Mouse (Mus musculus) thymus, postnatal 0 days (tissue): ENCODE measurements around the gene Fhit. TPM values are rescaled to one million over a fixed set of nuclear protein-coding genes. Genes with fewer than 3 reads are reported as not detected.

Experiments
- DNase-seq: peaks from one replicate; pipeline ENCODE4 v3.0.0-alpha.2; 2015; ENCODE audit warnings: low spot score
- polyA plus RNA-seq: library from polyadenylated mRNA; unstranded; fragments of >200 nt; fragmentation: Nextera tagmentation; extraction: Ambion mirVana; gene quantifications from 2 replicates; pipeline ENCODE4 v1.2.1, GENCODE M21; 2015

Fhit gene
- polyA plus RNA-seq, 1 experiment from 2014 or later, result 18.0 TPM

DNA sequence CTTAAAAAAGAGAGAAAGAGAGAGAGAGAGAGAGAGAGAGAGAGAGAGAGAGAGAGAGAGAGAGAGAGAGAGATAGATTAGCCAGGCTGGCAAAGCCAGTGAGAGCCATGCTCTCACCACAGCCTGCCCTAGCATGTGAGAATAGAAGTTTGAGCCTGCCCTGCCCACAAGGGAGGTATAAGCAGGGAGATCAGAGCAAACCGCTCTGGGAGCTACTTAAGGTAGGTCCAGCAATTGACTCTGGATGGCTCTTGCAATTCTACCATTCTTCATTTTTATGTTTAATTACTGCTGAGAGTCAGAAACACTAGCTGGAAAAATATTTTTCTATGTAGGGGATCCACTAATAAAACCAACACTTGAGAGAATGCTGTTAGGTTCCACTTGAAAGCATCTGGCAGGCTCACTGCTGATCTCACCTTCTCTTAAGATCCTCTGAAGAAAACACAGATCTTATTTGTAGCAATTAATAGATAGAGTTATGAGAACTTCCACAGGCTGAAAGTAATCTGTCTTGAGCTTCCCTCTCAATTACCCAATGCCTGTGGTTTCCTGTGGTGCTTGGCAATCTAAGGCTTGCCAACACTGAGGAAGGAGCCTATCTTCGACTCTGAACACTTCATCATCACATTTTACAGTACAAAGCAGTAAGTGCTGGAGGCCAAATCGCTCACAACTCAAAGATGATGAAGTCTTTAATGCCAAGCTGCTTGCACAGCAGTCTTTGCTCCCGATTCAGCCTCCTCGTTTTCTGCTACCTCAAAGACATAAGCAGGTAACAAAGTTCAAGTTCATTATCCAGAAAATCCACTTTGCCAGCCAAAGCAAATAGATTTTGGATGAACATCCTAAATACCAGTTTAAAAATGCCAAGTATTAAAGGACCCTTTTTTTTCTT lies 793.8 kb downstream of the Fhit start:
- no peak for DNase-seq

DNA sequence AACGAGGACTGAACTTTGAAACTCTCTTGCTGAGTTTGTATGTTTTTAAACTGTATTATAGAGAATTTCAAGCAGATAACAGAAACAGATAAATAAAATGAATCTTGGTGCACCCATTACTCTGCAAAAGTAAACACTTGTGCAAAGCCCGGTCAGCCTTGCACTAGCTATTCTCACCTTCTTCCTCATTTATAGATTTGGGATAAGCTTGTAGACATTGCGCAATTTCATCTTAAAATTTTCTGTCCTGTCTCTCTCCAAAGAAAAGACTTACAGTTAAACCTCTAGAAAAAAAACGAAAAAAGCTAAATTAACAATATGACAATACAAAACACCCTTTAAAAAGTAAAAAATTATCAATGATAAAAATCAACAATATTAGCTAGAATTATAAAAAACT lies 795.0 kb downstream of the Fhit start:
- no peak for DNase-seq

DNA sequence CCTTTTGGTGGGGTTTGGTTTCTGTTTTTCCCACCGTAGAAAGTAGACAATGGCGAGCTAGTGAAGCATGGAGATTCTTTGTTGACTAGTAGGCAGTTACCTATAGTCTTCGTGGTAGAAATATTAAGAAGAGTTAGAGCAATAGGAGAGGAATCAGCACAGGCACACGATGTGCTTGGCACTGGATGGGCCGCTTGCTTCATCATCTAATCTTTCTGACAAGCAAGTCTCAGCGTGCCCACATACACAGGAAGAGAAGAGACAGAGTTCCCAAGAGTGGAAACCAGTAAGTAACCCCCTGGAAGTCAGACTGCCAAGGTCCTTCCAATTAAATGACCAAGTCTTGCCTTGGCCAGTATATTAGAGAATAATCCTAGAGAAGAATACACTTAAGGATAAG lies 797.6 kb downstream of the Fhit start:
- no peak for DNase-seq

DNA sequence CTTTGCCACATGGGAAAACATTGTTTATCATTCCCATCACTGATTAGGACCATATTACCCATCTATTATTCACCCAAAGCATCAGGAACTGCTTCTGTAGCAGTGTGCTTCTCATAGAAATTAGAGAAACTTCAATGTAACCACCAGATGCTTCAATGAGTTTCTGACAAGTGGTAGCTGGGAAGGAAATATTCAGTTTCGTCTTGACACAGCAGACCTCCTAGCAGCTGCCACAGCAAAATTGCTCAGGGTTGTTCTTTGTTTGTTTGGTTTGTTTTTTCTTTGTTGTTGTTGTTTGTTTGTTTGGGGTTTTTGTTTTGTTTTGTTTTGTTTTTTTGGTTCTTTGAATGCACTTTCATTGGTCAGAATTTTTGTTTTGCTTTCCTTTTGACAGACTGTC lies 798.5 kb downstream of the Fhit start:
- DNase-seq, result no peak

DNA sequence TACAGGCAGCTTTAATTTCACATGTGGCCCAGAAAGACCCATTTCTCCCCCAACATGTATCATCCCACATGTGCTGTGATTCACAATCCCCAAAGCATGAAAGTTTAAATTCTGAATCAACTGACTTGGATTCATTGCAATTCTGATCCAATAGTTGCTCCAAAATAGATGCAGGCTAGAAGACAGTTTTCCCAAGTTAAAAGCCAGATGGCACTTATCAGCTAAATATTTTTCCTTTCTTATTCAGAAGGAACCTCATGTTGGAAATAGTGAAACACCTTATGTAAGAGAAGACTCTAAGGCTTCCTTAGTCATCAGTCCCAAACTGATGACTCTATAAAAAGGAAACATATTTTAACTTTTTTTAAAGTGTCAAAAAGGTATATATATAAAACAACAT lies 815.9 kb downstream of the Fhit start:
- no peak for DNase-seq

DNA sequence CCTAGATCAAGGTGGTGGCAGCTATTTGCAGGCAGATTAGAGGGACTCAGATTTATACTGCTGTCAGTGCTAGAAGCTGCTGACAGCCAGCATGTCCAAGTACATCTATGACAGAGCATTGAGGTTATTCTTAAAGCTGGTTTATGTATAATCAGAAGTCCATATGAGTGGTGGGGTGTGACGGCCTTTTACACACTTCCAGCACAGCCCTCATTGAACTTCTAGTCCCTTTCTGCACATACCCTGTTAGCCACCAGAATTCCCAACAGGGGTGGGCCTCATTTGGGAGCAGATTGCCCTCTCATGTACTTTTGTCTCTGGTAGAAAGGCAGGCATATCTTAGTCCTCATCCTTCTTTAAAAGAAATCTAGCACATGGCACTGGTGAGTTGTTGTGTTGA lies 817.8 kb downstream of the Fhit start:
- DNase-seq, result no peak

DNA sequence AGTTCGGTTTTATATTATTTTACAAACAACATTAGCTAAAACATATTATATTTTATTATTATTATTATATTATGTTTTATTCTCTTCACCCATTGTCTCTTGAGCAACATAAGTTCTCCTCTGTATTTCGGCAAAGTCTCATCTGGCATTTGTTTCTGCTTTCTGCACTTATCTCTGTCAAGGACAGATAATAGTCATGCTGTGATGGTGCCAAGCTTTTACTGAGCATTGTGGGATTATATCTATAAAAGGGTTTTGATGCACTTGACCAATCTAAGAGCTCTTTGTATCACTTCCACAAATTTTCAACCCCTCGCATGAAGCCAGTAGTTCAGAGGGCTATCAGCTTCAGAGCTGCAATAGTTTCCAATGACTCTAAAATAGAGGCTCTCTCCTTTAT lies 845.1 kb downstream of the Fhit start:
- no peak for DNase-seq

DNA sequence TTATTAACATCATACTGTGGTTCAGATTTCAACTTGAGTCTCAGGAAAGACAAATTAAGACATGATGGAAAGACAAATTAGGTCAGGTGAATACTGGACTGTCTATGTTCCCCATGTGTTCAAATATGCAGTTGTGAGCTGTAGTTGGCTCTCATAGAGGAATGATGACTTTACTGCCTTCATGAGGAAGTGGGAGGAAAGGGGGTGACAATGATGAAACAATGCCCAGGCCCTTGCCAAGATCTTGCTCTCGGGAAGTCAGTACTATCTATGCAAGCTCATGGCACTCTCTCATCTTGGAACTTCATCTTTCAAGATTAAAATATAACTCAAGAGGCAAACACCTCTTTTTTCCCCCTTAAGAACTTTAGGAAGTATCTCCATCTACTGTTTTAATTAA lies 849.6 kb downstream of the Fhit start:
- DNase-seq, result no peak

DNA sequence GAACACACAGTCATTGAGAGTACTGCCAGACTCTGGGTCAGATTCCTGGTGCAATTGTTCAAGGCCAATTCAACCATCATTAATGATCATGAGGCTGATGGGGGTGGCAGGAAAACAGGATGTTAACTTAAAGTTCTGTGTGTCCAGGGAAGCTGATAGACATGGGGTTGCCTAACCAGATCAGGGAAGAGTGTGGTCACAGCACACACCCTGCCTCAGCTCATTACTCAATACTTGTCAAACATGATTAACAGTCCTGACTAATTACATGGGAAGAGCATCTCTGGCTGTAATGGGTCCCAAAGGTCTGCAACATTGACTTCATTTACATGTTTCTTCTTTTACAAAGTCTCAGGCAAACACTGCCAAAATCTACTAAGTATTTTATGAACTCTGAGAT lies 856.5 kb downstream of the Fhit start:
- DNase-seq, result no peak

DNA sequence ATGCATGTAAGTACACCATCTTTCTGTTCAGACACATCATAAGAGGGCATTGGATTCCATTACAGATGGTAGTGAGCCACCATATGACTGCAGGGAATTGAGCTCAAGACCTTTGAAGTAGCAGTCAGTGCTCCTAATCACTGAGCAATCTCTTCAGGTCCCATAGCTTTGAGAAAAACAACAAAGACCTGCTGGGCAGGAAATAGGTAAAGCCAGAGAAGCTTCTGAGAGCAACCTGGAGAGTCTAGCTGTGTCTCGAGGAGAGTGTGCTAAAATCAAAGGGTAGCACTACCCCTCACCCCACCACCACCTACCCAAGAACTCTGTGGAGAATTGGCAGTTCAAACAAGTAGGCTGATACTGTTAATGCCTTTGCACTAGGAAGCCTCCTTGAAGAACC lies 860.3 kb downstream of the Fhit start:
- DNase-seq, result peak; percentile 10

DNA sequence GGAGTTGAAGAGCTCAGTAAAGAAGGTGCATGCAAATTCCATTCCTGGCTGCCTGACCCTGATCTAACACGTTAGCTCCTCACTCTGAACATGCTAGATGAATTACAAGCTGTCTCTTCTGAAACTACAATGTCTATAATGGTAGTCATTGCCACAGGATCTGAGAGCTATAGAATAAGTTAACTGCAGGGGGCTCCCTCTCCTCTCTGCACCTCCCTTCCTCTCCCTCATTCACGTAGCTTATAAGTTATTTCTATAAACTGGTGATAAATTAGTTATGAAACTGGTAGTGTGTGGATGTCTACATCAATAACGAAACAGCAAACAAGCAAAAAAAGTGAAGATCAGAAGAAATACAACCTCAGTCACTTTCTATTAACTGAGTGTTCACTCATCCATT lies 860.9 kb downstream of the Fhit start:
- DNase-seq, result no peak

DNA sequence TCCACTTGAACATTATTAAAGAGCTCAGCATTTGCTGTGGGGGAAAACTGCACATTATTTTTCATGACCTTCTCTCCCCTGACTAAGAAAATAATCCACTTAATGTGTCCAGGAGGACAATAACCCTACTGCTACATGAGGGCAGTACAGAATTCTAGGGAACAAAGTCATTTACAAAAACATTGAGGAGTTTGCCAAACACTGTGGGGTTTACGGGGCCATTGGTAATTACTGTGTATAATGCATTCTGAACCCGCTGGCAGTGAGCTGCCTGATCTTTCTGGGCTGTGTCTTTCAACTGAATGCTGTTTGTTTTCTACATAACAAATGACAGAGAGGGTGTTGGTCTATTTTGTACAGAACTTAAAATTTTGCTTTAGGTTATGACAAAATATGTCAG lies 862.8 kb downstream of the Fhit start:
- DNase-seq, result no peak

DNA sequence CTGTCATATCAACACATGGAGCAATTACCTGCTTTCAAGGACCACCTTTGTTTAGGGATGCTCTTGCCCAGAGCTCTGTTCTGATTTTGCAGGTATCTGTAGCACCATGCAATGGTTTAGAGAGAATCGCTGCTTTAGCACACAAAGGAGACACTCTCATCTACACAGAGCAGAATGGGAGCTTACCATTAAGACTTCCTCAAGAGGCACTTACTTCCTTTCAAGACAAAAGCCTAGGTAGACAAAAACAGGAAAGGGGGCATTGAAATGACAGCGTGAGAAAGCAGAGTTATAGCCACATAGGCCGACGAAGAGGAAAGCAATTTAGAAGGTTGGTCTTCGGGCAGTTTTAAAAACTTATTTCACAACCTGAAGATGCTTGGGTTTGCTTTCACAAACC lies 872.8 kb downstream of the Fhit start:
- DNase-seq, result no peak

DNA sequence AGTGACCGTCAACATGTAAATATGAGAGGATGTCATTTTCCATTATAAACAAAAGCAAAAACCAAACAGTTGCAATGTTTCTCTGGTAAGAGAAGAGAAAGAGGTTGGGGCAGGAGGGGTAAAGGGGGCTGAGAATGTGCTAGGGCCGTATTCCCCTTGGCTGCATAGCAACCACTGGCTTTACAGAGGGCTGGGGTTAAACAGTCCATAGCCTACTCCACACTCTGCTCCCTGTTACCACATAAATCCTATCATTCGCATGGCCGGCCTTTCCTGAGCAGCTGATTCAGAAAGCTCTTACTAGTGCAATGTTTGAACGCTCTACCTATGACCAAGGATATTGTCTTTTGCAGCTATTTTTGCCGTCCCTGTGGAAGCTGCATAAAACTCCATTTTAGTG lies 875.8 kb downstream of the Fhit start:
- no peak for DNase-seq

DNA sequence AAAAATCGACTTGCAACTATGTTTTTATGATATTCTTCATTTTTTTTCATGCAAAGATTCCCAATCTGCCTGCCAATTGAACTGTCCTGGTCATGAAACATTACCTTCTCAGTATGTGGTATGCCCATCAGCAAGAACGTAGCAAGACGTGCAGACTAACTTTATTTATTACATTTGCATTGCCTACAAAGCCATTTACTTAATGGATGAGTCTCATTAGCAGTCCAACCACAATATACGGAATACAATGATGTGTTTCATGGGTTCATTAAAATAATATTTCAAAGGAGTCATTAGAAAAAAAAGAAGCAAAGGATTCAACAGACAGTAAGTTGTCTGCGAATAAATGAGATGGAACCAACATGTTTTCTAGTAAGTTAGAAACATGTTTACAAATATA lies 933.1 kb downstream of the Fhit start:
- no peak for DNase-seq

DNA sequence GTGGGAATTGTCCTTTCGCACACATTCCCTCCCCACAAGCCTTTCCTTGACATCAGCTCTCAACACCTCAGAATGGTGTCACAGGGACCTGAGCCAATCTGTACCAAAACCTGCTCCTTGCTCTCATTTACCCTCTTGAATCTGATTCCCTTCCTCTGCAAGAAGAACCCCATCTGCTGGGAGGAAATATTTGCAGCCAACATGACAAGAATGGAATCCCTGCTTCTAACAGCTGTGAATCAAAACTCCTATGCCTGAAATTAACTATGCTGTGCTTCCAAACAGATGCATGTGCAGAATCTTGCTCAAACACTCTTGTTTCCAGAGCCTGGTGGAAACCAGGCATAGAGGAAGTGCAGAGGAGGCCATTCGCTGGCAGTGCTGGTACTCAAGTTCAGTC lies 940.0 kb downstream of the Fhit start:
- DNase-seq, result no peak

DNA sequence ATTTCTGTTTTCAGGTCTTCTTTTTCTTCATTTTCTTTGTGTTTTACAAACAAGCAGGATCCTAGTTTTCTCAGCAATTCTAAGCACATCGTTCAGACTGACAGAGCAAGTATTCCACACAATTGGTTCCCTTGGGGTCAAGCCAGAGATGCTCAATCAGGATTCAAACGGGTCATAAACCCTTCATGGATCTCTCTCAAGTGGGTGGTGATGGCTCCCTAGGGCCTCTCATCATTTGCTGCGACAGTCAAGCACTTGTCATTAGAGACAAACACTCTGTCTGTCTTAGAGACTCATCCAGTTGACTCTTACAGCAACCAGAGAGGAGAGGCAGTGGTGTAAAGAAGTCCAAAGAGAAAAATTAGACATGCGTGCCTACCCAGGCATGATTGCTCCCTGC lies 948.6 kb downstream of the Fhit start:
- DNase-seq, result no peak

DNA sequence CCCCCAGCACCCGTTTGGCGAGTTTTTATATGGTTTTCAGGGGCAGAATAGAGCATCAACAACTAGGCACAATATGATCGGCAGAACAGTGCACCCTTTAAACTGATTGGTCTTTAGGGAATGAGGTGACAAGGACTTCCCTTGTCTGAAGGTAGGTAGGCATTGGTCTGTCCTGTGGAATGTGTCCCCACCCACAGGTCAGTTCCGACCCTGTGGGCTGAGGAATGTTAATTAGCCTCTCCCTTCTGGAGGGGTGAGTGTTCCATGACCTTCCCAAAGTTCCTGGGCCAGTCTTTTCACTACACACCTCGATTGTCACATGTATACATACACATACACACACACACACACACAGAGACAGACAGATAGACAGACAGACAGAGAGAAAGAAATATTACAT lies 950.7 kb downstream of the Fhit start:
- no peak for DNase-seq

DNA sequence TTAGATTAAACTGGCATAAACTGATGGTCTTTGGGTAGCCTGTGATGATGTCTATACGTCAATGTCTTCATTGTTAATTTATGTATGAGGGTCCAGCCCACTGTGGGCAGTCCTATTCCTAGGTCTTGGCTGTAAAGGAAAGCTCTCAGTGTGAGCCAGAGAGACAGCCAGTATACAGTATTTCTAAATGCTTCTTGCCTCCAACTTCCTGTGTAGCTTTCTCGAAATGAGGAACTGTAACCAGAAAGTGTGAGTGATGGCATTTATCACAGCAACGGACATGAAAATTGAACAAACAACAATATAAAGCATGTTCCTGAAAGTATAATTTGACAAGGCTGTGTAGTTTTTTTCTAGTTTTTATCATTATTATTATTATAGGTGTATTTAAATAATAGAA lies 952.8 kb downstream of the Fhit start:
- no peak for DNase-seq

DNA sequence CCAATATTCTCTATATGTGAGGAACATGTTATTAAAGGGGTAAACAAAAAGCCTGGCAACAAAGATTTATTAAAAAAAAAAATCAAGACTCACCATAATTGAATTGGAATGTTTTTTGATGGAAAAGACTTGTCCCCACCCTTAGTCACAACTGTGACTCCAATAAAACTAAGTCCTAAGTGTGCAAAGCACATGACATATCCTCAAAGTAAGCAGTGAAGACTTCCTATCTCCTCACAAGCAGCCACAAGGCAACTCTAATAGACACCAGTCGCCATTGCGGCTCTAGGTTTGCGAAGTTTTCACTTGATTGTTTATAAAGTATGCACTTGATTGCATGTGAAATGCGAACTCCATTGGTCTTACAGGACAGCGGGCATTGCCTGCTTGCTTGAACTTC lies 956.1 kb downstream of the Fhit start:
- no peak for DNase-seq

DNA sequence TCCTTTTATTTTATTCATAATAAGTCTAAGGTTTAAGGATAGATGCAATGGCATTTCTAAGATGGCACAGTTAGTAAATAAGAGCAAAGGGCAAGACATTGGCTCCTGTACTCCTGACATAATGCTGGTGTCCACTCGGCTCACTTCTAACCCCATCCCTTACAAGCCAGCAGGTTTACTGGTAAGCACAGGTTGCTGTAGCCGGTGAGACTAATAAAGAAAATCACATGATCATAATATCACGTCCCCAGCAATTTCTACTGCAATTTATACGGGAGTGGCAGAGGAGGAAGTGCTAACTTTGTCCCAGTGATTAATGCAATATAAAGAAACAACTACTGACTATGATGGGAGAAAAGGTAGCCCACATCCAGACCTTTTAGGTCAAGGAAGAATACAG lies 956.5 kb downstream of the Fhit start:
- DNase-seq, result no peak

DNA sequence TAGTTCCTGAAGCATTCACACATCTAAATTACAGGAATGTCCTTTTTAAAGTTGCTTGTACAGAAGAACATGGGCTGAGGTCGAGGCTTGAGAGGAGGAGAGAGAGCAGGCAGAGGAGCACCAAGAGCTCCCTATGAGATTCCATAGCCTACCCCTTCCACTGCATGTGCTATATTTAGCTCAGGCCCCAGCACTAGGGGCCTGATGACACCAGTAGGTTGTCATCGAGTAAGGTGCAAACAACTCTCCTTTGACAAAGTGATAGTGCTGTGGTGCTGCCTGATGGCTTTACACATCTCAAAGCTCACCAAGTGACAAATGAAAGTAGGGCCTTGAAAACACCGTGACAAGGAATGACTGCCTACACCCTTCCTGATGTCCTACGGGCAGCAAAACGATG lies 967.7 kb downstream of the Fhit start:
- no peak for DNase-seq

DNA sequence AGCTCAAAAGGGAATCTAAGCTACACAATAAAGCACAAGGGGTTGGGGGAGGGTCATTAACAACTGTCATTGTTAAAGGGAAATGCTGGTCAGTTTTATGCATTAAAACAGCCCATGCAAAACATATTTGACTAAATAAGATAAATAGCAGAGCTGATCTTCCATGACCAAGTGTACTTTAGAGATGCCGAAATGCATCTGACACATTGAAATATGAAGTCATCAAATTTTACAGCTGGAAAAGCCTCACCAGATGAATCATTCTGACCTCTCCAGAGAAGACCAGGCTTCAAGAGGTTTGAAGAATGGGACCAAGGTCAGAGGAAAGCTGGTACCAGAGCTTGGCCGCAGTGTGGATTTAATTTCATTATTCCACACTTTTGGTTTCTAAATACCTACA lies 990.1 kb downstream of the Fhit start:
- DNase-seq, result no peak
